Mouse (Mus musculus) lung, embryonic 16.5 days (tissue): Measurements from ENCODE around the gene Rras. TPM values are rescaled to one million over a fixed set of nuclear protein-coding genes. Genes with fewer than 3 reads are reported as not detected.

Experiments
- ATAC-seq: fragments of 200-750 bp; cut with Nextera tagmentation; 2 replicates; pipeline ENCODE4 v1.8.0; 2017; ENCODE audit warnings: low read depth, mild to moderate bottlenecking, moderate library complexity
- H3K27ac ChIP-seq: fragments of 300-500 bp; sonication (generic); 2 replicates; pipeline ENCODE4 v1.5.1; 2014; ENCODE audit warnings: mild to moderate bottlenecking, control low read depth, low read length
- H3K27me3 ChIP-seq: fragments of 300-500 bp; sonication (generic); 2 replicates; pipeline ENCODE4 v1.6.1; 2014; ENCODE audit warnings: low read depth, low read length, mixed read lengths; ENCODE audit not compliant: control insufficient read depth, insufficient read depth
- H3K36me3 ChIP-seq: fragments of 300-500 bp; sonication (generic); 2 replicates; pipeline ENCODE4 v1.6.1; 2014; ENCODE audit warnings: low read length; ENCODE audit not compliant: control insufficient read depth, insufficient read depth
- H3K4me1 ChIP-seq: fragments of 300-500 bp; sonication (generic); replicated peaks from 2 replicates; pipeline ENCODE4 v1.6.1; 2014; ENCODE audit warnings: low read length, mixed read lengths; ENCODE audit not compliant: control insufficient read depth, insufficient read depth
- H3K4me2 ChIP-seq: fragments of 300-500 bp; sonication (generic); 2 replicates; pipeline ENCODE4 v1.6.1; 2014; ENCODE audit warnings: low read depth, low read length, control low read depth
- H3K4me3 ChIP-seq: fragments of 300-500 bp; sonication (generic); 2 replicates; pipeline ENCODE4 v1.5.1; 2014; ENCODE audit warnings: mild to moderate bottlenecking, low read length, control low read depth
- H3K9ac ChIP-seq: fragments of 300-500 bp; sonication (generic); 2 replicates; pipeline ENCODE4 v1.6.1; 2014; ENCODE audit warnings: low read length, control low read depth
- H3K9me3 ChIP-seq: fragments of 300-500 bp; sonication (generic); 2 replicates; pipeline ENCODE4 v1.6.1; 2016; ENCODE audit warnings: low read length; ENCODE audit not compliant: control insufficient read depth
- WGBS: fragments of 180-500 bp; shearing (Covaris S2); extraction: QIAGEN DNeasy Blood & Tissue Kit; methylation state at CpG from one replicate; pipeline ENCODE4 v1.1.7; 2014; 5-methylcytosine and 5-hydroxymethylcytosine counted together
- microRNA-seq: library from miRNA; unstranded; fragments of <30 nt; microRNA quantifications from one replicate; pipeline ENCODE4, GENCODE M21; 2016
- polyA plus RNA-seq: library from polyadenylated mRNA; unstranded; fragments of >200 nt; fragmentation: Nextera tagmentation; extraction: Ambion mirVana; gene quantifications from 2 replicates; pipeline ENCODE4 v1.2.1, GENCODE M21; 2015

Gene Rras
- polyA plus RNA-seq, 1 experiment from 2014 or later, result 54.6 TPM

- Histone ChIP-seq H3K9me3 (no peaks in the 10 kb centered on the region), H3K27me3 (no peaks in the 10 kb centered on the region), H3K9ac (no peak overlapping the region), H3K4me2 (no peak overlapping the region), H3K36me3 (no peaks in the 10 kb centered on the region), H3K4me3 (no peak overlapping the region), H3K4me1 (peaks cover 6% of the 10 kb centered on the region), H3K27ac (no peak overlapping the region)
- WGBS, result 82% methylated on average over 4 of the region's 4 CpGs
- ATAC-seq, result 0 out of 2 replicates have a peak, but pooled peaks have one; percentile 3
Measured at GRCm38 (mm10) chr7:45067190-45067999, 49.6 kb downstream of the Rras start.

- H3K9me3 ChIP-seq, result no peaks in the 10 kb centered on the region
- H3K9ac ChIP-seq, result no peak overlapping the region
- 19% methylated on average over 5 of the region's 5 CpGs for WGBS
- H3K4me2 ChIP-seq, result no peak overlapping the region
- H3K4me1 ChIP-seq, result peaks cover 6% of the 10 kb centered on the region
- H3K27me3 ChIP-seq, result no peaks in the 10 kb centered on the region
- H3K27ac ChIP-seq, result no peak overlapping the region
- no peaks in the 10 kb centered on the region for H3K36me3 ChIP-seq
- H3K4me3 ChIP-seq, result no peak overlapping the region
- peak; percentile 21; the same call in 1 of the 2 replicates for ATAC-seq
Measured at GRCm38 (mm10) chr7:45068000-45068318, 50.2 kb downstream of the Rras start.

GRCm38 (mm10) chr7:45069671-45070070 is 51.9 kb downstream of the Rras start:
- no peak overlapping the region for H3K4me3 ChIP-seq
- peaks cover 2% of the 10 kb centered on the region; the same call in 1 of the 2 replicates for H3K36me3 ChIP-seq
- H3K27ac ChIP-seq, result no peak overlapping the region
- WGBS, result 66% methylated on average over 2 of the region's 2 CpGs
- no peaks in the 10 kb centered on the region for H3K27me3 ChIP-seq
- no peaks in the 10 kb centered on the region for H3K4me1 ChIP-seq
- no peak overlapping the region for H3K9ac ChIP-seq
- ATAC-seq, result no peak
- H3K9me3 ChIP-seq, result no peaks in the 10 kb centered on the region
- H3K4me2 ChIP-seq, result no peak overlapping the region

Small RNA genes lying within 50 kb of the gene (microRNA-seq; reads per million reads assigned to microRNA genes)
- gene Mir7054, result not detected

Other genes starting within 250 kb of the Rras start
- 88.6 and 98.6 TPM in 2 replicates for gene Nup62, start 201.9 kb upstream of the Rras start, polyA plus RNA-seq
- 1.4 and 1.7 TPM in 2 replicates for gene Il4i1, start 201.6 kb upstream of the Rras start, polyA plus RNA-seq
- 3.3 and 3.5 TPM in 2 replicates for gene Atf5, start 201.3 kb upstream of the Rras start, polyA plus RNA-seq
- 92.3 and 95.6 TPM in 2 replicates for gene Akt1s1, start 169.0 kb upstream of the Rras start, polyA plus RNA-seq
- 83.7 and 84.4 TPM in 2 replicates for gene Tbc1d17, start 168.9 kb upstream of the Rras start, polyA plus RNA-seq
- gene Pnkp, start 160.8 kb upstream of the Rras start, polyA plus RNA-seq, result 38.0 and 39.0 TPM in 2 replicates
- gene Ptov1, start 148.2 kb upstream of the Rras start, polyA plus RNA-seq, result 302 and 307 TPM in 2 replicates
- gene Med25, start 125.2 kb upstream of the Rras start, polyA plus RNA-seq, result 97.3 and 102 TPM in 2 replicates
- 22.4 and 24.3 TPM in 2 replicates for gene Fuz, start 121.9 kb upstream of the Rras start, polyA plus RNA-seq
- gene Ap2a1, start 88.5 kb upstream of the Rras start, polyA plus RNA-seq, result 58.2 and 63.7 TPM in 2 replicates
- 0.15 and 0.44 TPM in 2 replicates for gene Tsks, start 74.8 kb upstream of the Rras start, polyA plus RNA-seq
- gene Cpt1c, start 43.1 kb upstream of the Rras start, polyA plus RNA-seq, result 17.1 and 17.5 TPM in 2 replicates
- gene Prmt1, start 31.4 kb upstream of the Rras start, polyA plus RNA-seq, result 413 and 457 TPM in 2 replicates
- 96.5 and 108 TPM in 2 replicates for gene Irf3, start 20.3 kb upstream of the Rras start, polyA plus RNA-seq
- 62.0 and 64.5 TPM in 2 replicates for gene Bcl2l12, start 19.2 kb upstream of the Rras start, polyA plus RNA-seq
- gene Scaf1, start 1.6 kb upstream of the Rras start, polyA plus RNA-seq, result 28.9 and 30.7 TPM in 2 replicates
- 9.2 TPM in 2 replicates for gene Prr12, start 34.9 kb downstream of the Rras start, polyA plus RNA-seq
- 72.5 and 77.8 TPM in 2 replicates for gene Nosip, start 44.5 kb downstream of the Rras start, polyA plus RNA-seq
- 28.7 and 31.9 TPM in 2 replicates for gene Prrg2, start 44.7 kb downstream of the Rras start, polyA plus RNA-seq
- gene Rcn3, start 74.3 kb downstream of the Rras start, polyA plus RNA-seq, result 308 and 326 TPM in 2 replicates
- 93.7 and 97.1 TPM in 2 replicates for gene Fcgrt, start 85.9 kb downstream of the Rras start, polyA plus RNA-seq
- gene Rps11, start 106.5 kb downstream of the Rras start, polyA plus RNA-seq, result 1,430 and 1,443 TPM in 2 replicates
- 1,289 and 1,305 TPM in 2 replicates for gene Rpl13a, start 110.8 kb downstream of the Rras start, polyA plus RNA-seq
- gene Gm45713, start 118.3 kb downstream of the Rras start, polyA plus RNA-seq, result 0.31 and 0.60 TPM in 2 replicates
- gene Flt3l, start 118.5 kb downstream of the Rras start, polyA plus RNA-seq, result 2.4 and 3.0 TPM in 2 replicates
- gene Pih1d1, start 136.3 kb downstream of the Rras start, polyA plus RNA-seq, result 99.2 and 100 TPM in 2 replicates
- 55.4 and 57.4 TPM in 2 replicates for gene Aldh16a1, start 136.6 kb downstream of the Rras start, polyA plus RNA-seq
- gene Slc17a7, start 146.0 kb downstream of the Rras start, polyA plus RNA-seq, result 0.34 and 0.99 TPM in 2 replicates
- gene Gfy, start 161.6 kb downstream of the Rras start, polyA plus RNA-seq, result not detected in 2 replicates
- not detected in 2 replicates for gene Pth2, start 163.0 kb downstream of the Rras start, polyA plus RNA-seq
- gene Ccdc155, start 186.9 kb downstream of the Rras start, polyA plus RNA-seq, result 1.3 TPM in 2 replicates
- gene Dkkl1, start 194.2 kb downstream of the Rras start, polyA plus RNA-seq, result 0.84 and 1.6 TPM in 2 replicates
- 134 and 148 TPM in 2 replicates for gene Tead2, start 197.8 kb downstream of the Rras start, polyA plus RNA-seq
- 3.0 and 4.6 TPM in 2 replicates for gene Cd37, start 221.2 kb downstream of the Rras start, polyA plus RNA-seq
- 0.23 TPM in 1 of 2 replicates, not detected in the other for gene Slc6a16, start 223.1 kb downstream of the Rras start, polyA plus RNA-seq